Mouse (Mus musculus) gastrocnemius, postnatal 36 days (tissue): ENCODE results near the gene Gm10717. TPM values are rescaled to one million over a fixed set of nuclear protein-coding genes. Genes with fewer than 3 reads are reported as not detected.
"Not testable (repeated sequence)": the region's sequence is repeated elsewhere in the genome, so short reads cannot be mapped to it uniquely, and the experiment has no call there.

Experiments used
- DNase-seq, 2 experiments: peaks; one replicate each; pipeline ENCODE4 v3.0.0; 2022
- intact Hi-C: fragments of 180-260 bp; cut with DNase I; formaldehyde crosslinking; loops from one replicate; pipeline ENCODE4 v1.15.1; 2025
- long read RNA-seq, 2 experiments: library from polyadenylated mRNA; stranded (forward); transcript quantifications; one replicate each; pipeline ENCODE4 v2.0.0; 2021
- total RNA-seq, 2 experiments: library from RNA; stranded (reverse); gene quantifications; 2 replicates each; pipeline ENCODE4 v1.2.3; 2021

Gm10717 gene
- total RNA-seq, result not detected
- long read RNA-seq, experiment 1, result 0 reads
- long read RNA-seq, experiment 2, result 0 reads

- peak; percentile 40 to 71 for DNase-seq
- intact Hi-C loops, result not testable (repeated sequence)
Measured at GRCm38 (mm10) chr9:3024912-3025467, at the start of gene Gm10717. Gene Gm10717 (plus strand): TSS chr9:3025417.

GRCm38 (mm10) chr9:3000445-3000972, 24.7 kb upstream of the Gm10717 start, which contains the start of gene Gm10722:
Gene Gm10722 (plus strand): TSS chr9:3000922.
- DNase-seq, result peak in 1 of 2 experiments; percentile 46
- intact Hi-C loops, result not testable (repeated sequence)

GRCm38 (mm10) chr9:3001006-3001405, 24.2 kb upstream of the Gm10717 start:
- peak in 1 of 2 experiments; percentile 70 for DNase-seq
- intact Hi-C loops, result not testable (repeated sequence)

GRCm38 (mm10) chr9:3001948-3002659, 23.1 kb upstream of the Gm10717 start:
- intact Hi-C loops, result not testable (repeated sequence)
- DNase-seq, result peak; percentile 100

GRCm38 (mm10) chr9:3002794-3003396, 22.3 kb upstream of the Gm10717 start, which contains the start of gene Gm11168:
Gene Gm11168 (plus strand): TSS chr9:3003346.
- DNase-seq, intact Hi-C loops: not testable (repeated sequence)

- intact Hi-C loops, result not testable (repeated sequence)
Measured at GRCm38 (mm10) chr9:3006179-3006578, 19.0 kb upstream of the Gm10717 start.

GRCm38 (mm10) chr9:3006636-3007035, 18.6 kb upstream of the Gm10717 start:
- intact Hi-C loops, result not testable (repeated sequence)
- DNase-seq, result peak; percentile 37 to 100

More at GRCm38 (mm10) chr9:3006179-3006578, 19.0 kb upstream of the Gm10717 start:
- DNase-seq, result not testable (repeated sequence)

GRCm38 (mm10) chr9:3007272-3007671, 17.9 kb upstream of the Gm10717 start:
- intact Hi-C loops, DNase-seq: not testable (repeated sequence)

GRCm38 (mm10) chr9:3009331-3009730, 15.9 kb upstream of the Gm10717 start:
- DNase-seq, intact Hi-C loops: not testable (repeated sequence)

- DNase-seq, intact Hi-C loops: not testable (repeated sequence)
Measured at GRCm38 (mm10) chr9:3012054-3012621, 13.1 kb upstream of the Gm10717 start.

GRCm38 (mm10) chr9:3012733-3013279, 12.4 kb upstream of the Gm10717 start, which contains the start of gene Gm10721:
Gene Gm10721 (plus strand): TSS chr9:3013140.
- intact Hi-C loops, DNase-seq: not testable (repeated sequence)

- intact Hi-C loops, DNase-seq: not testable (repeated sequence)
Measured at GRCm38 (mm10) chr9:3015354-3015753, 9.9 kb upstream of the Gm10717 start, which contains the start of gene Gm10720. Gene Gm10720 (plus strand): TSS chr9:3015654.

- intact Hi-C loops, result not testable (repeated sequence)
Measured at GRCm38 (mm10) chr9:3015896-3016295, 9.3 kb upstream of the Gm10717 start.

GRCm38 (mm10) chr9:3017108-3017507, 8.1 kb upstream of the Gm10717 start, which contains the start of gene Gm10719:
Gene Gm10719 (plus strand): TSS chr9:3017408.
- DNase-seq, intact Hi-C loops: not testable (repeated sequence)

More at GRCm38 (mm10) chr9:3015896-3016295, 9.3 kb upstream of the Gm10717 start:
- peak in 1 of 2 experiments; percentile 21 for DNase-seq

- intact Hi-C loops, result not testable (repeated sequence)
- peak; percentile 97 to 100 for DNase-seq
Measured at GRCm38 (mm10) chr9:3018944-3019343, 6.3 kb upstream of the Gm10717 start.

- intact Hi-C loops, result not testable (repeated sequence)
- peak; percentile 72 to 93 for DNase-seq
Measured at GRCm38 (mm10) chr9:3019835-3020727, 5.1 kb upstream of the Gm10717 start.

- intact Hi-C loops, result not testable (repeated sequence)
- DNase-seq, result peak; percentile 54 to 86
Measured at GRCm38 (mm10) chr9:3022316-3023008, 2.8 kb upstream of the Gm10717 start.

GRCm38 (mm10) chr9:3023312-3023984, 1.8 kb upstream of the Gm10717 start, which contains the start of gene Gm10718:
Gene Gm10718 (plus strand): TSS chr9:3023547.
- DNase-seq, result peak; percentile 14 to 70
- intact Hi-C loops, result not testable (repeated sequence)
